Mouse (Mus musculus): ENCODE measurements around the gene Wscd2.

- no peak for TF ChIP-seq CTCF (IDR thresholded peaks at IDR 0.05; ENCODE audit: low read depth)
- no peak for TF ChIP-seq EP300 (IDR thresholded peaks at IDR 0.05; ENCODE audit: low read depth)
These were observed 136.2 kb downstream of the Wscd2 start for GRCm38 (mm10) chr5:113626352-113626751.
